Mouse (Mus musculus): ENCODE data around the gene Dnm3. TPM values are rescaled to one million over a fixed set of nuclear protein-coding genes. Genes with fewer than 3 reads are reported as not detected.
"Not testable (repeated sequence)": the region's sequence is repeated elsewhere in the genome, so short reads cannot be mapped to it uniquely, and the experiment has no call there.

The Dnm3 gene
- polyA plus RNA-seq, 1 experiment from 2014 or later: 47.8 TPM

- WGBS: 27% methylated on average over 1 of the region's 1 CpGs
- Histone ChIP-seq H3K9me3 (no peaks in the 10 kb centered on the region), H3K4me2 (no peak overlapping the region), H3K27me3 (no peaks in the 10 kb centered on the region), H3K4me1 (replicated peaks) (peaks cover 30% of the 10 kb centered on the region), H3K9ac (no peak overlapping the region), H3K4me3 (no peak overlapping the region), H3K36me3 (no peaks in the 10 kb centered on the region), H3K27ac (peak overlapping the region; percentile 64)
- no peak for ATAC-seq (ENCODE audit: low FRiP score)
These were observed 64.0 kb downstream of the Dnm3 start for GRCm38 (mm10) chr1:162413791-162414190.

GRCm38 (mm10) chr1:162412787-162413429, 64.9 kb downstream of the Dnm3 start:
- ATAC-seq (ENCODE audit: low FRiP score): peak; percentile 67
- H3K9ac ChIP-seq: peak overlapping the region; percentile 43; the same call in 1 of the 2 replicates
- no peak overlapping the region for H3K4me3 ChIP-seq
- peak overlapping the region; percentile 75 for H3K27ac ChIP-seq
- peak overlapping the region; percentile 15; the same call in 1 of the 2 replicates for H3K4me2 ChIP-seq
- WGBS: 30% methylated on average over 7 of the region's 7 CpGs
- no peaks in the 10 kb centered on the region for H3K9me3 ChIP-seq
- no peaks in the 10 kb centered on the region for H3K27me3 ChIP-seq
- H3K36me3 ChIP-seq: no peaks in the 10 kb centered on the region
- H3K4me1 ChIP-seq (replicated peaks): peaks cover 30% of the 10 kb centered on the region

DNA sequence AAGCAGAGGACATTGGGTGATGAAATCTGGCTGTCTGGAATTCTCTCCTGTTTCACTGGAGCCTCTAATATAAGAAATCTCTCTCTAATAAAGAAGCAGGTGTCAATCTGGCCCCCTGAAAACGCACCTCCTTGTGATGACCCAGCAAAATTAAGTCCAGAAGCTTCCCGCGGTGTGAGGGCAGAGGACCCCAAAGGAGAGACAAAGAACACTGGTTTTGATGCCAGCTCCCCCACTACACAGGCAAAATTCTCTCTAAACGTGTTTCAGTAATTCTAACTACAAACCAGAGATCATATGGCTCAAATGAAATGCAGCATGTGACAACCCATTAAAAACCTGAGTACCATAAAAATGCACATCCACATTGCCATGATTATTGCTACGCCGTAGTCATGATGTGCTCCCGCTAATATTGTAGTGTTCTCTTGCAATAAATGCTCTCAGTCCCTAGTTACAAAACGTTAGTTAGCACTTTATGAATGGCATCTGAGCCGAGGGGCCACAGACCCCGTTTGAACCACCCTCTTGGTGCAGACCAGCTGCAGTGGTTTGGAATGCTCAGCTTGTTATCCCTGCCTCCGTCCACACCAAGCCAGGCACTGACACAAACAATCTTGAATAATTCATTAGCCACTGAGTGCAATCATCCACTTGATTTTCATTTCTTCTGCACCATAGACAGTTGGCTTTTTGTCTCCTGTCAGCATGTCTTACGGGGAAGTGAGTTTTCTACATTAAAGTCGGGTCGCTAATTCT, 67.4 kb downstream of the Dnm3 start:
- Histone ChIP-seq H3K4me1 (replicated peaks) (peaks cover 25% of the 10 kb centered on the region), H3K27ac (peak overlapping the region; percentile 62), H3K4me2 (no peak overlapping the region), H3K27me3 (no peaks in the 10 kb centered on the region), H3K9ac (no peak overlapping the region), H3K36me3 (no peaks in the 10 kb centered on the region), H3K9me3 (no peaks in the 10 kb centered on the region), H3K4me3 (no peak overlapping the region)
- WGBS: 43% methylated on average over 14 of the region's 14 CpGs
- ATAC-seq (ENCODE audit: low FRiP score): peak; percentile 26; the same call in 1 of the 2 replicates

- peak; percentile 87 for ATAC-seq (ENCODE audit: low FRiP score)
- Histone ChIP-seq H3K9ac (no peak overlapping the region), H3K9me3 (no peaks in the 10 kb centered on the region), H3K36me3 (no peaks in the 10 kb centered on the region), H3K27ac (peak overlapping the region; percentile 74; the same call in 1 of the 2 replicates), H3K4me1 (replicated peaks) (peaks cover 3% of the 10 kb centered on the region; the same call in 1 of the 2 replicates), H3K4me3 (no peak overlapping the region), H3K4me2 (no peak overlapping the region), H3K27me3 (no peaks in the 10 kb centered on the region)
- WGBS: 55% methylated on average over 4 of the region's 4 CpGs
These were observed 83.3 kb downstream of the Dnm3 start for GRCm38 (mm10) chr1:162394549-162394948.

DNA sequence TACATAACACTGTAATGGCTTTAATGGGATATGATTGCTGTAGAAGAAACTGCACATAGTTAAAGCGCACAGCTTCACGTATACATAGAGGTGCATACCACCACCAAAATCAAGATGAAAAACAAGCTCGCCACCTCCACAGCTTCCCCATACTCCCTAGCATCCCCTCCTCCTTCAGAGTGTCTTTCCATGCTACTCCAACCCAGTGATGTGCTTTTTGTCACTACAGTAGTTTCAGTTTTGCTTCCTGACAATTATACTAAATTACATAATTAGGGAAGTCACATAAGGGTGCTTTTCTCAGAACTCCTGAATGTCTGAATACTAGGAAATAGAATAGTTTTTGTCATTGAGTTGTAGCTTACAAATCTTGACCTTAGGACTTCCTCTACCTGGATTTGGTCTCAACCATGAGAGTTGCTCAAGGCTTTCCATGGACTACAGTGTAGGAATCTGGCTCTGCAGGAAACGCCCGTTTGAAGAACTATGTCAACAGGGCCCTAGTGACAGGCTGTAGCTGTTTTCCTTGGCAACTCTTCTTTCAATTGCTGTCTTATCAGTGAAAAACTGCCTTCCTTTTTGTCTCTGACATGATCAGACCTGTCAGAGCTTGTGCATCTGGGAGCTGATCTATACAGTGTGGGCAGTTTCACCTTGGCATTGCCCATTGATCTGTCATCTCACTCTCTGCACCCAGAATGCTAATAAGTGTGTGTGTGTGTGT, 89.2 kb downstream of the Dnm3 start:
- no peak overlapping the region for H3K4me2 ChIP-seq
- no peaks in the 10 kb centered on the region for H3K4me1 ChIP-seq (replicated peaks)
- H3K9me3 ChIP-seq: no peaks in the 10 kb centered on the region
- ATAC-seq (ENCODE audit: low FRiP score): no peak
- no peaks in the 10 kb centered on the region for H3K27me3 ChIP-seq
- no peaks in the 10 kb centered on the region for H3K36me3 ChIP-seq
- H3K4me3 ChIP-seq: no peak overlapping the region
- H3K27ac ChIP-seq: no peak overlapping the region
- 85% methylated on average over 5 of the region's 5 CpGs for WGBS
- no peak overlapping the region for H3K9ac ChIP-seq

GRCm38 (mm10) chr1:162373068-162373467, 104.8 kb downstream of the Dnm3 start:
- H3K9me3 ChIP-seq; H3K4me3 ChIP-seq; H3K27me3 ChIP-seq; ATAC-seq (ENCODE audit: low FRiP score); H3K9ac ChIP-seq; H3K4me1 ChIP-seq (replicated peaks); H3K4me2 ChIP-seq; H3K27ac ChIP-seq; H3K36me3 ChIP-seq: not testable (repeated sequence)
- WGBS: 100% methylated on average over 1 of the region's 1 CpGs

DNA sequence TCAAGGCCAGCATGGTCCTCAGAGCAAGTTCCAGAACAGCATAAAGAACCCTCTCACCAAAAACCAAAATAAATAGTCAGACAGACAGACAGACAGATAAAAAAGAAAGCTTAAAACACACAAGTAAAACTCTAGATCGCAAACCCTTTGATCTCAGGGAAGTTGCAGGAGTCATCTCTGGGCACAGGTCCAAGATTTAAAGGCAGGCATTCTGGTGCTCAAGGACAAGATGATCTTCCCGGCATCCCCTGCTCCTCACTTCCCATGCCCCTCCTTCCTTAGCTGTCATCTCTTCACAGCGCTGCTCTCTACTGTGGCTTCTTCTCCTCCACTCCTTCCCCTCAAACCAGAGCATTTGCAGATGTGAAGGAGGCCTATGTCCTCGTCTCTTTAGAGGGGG, 108.1 kb downstream of the Dnm3 start:
- H3K4me3 ChIP-seq: no peak overlapping the region
- no peaks in the 10 kb centered on the region for H3K36me3 ChIP-seq
- no peaks in the 10 kb centered on the region for H3K27me3 ChIP-seq
- H3K4me2 ChIP-seq: no peak overlapping the region
- no peaks in the 10 kb centered on the region for H3K9me3 ChIP-seq
- WGBS: 68% methylated on average over 4 of the region's 4 CpGs
- H3K4me1 ChIP-seq (replicated peaks): no peaks in the 10 kb centered on the region
- ATAC-seq (ENCODE audit: low FRiP score): no peak
- H3K9ac ChIP-seq: no peak overlapping the region
- no peak overlapping the region for H3K27ac ChIP-seq

DNA sequence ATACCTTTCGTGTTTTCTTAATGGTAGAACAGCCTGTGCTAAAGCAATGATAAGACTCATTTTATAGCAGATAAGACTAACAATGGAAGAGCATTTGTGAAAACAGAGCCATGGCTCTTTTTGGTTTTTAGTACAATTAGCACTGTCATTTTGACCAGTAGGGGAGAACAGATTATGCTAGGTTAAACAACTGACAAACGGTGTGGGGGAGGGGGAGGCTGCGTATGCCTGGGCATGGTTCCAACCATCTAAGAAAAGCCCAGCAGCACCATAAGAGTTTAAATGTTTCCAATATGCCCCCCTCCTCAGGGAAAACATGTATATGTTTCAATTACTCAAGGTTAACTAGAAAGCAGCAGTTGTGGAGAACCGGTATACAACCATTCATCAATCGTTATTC, 115.9 kb downstream of the Dnm3 start:
- no peaks in the 10 kb centered on the region for H3K9me3 ChIP-seq
- 39% methylated on average over 5 of the region's 5 CpGs for WGBS

DNA sequence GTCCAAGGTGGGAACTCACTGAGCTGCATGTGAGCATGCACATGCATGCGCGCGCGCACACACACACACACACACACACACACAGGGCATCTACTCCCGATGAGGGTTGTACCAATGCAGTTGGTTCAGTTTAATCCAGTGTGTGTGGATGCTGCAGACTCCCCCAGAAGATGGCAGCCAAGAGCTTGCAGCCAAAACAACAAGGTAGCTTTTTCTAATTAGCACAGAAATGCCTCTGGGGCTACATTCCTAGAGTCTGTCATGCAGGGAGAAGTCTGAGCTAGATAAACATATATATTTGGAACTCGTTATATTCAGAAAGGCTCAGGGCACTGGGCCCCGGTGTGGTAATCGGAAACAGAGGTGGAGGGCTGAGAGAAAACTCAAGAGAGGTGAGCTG, 118.6 kb downstream of the Dnm3 start:
- H3K4me2 ChIP-seq: no peak overlapping the region
- no peak overlapping the region for H3K9ac ChIP-seq
- WGBS: 64% methylated on average over 8 of the region's 8 CpGs
- no peaks in the 10 kb centered on the region for H3K36me3 ChIP-seq
- H3K4me1 ChIP-seq (replicated peaks): peaks cover 34% of the 10 kb centered on the region
- H3K4me3 ChIP-seq: no peak overlapping the region
- H3K27ac ChIP-seq: 0 out of 2 replicates have a peak overlapping the region, but pooled peaks have one; percentile 23
- H3K9me3 ChIP-seq: no peaks in the 10 kb centered on the region
- H3K27me3 ChIP-seq: no peaks in the 10 kb centered on the region
- ATAC-seq (ENCODE audit: low FRiP score): peak; percentile 72

More for the DNA sequence above, 115.9 kb downstream of the Dnm3 start:
- Histone ChIP-seq H3K27ac (peak overlapping the region; percentile 53; the same call in 1 of the 2 replicates), H3K4me2 (0 out of 2 replicates have a peak overlapping the region, but pooled peaks have one; percentile 6), H3K4me1 (replicated peaks) (peaks cover 34% of the 10 kb centered on the region), H3K36me3 (no peaks in the 10 kb centered on the region), H3K27me3 (no peaks in the 10 kb centered on the region), H3K9ac (no peak overlapping the region), H3K4me3 (no peak overlapping the region)
- ATAC-seq (ENCODE audit: low FRiP score): peak; percentile 41; the same call in 1 of the 2 replicates

- Histone ChIP-seq H3K27me3 (no peaks in the 10 kb centered on the region), H3K9ac (no peak overlapping the region)
- ATAC-seq (ENCODE audit: low FRiP score): no peak
These were observed 119.8 kb downstream of the Dnm3 start for GRCm38 (mm10) chr1:162358036-162358435.

GRCm38 (mm10) chr1:162356481-162356880, 121.4 kb downstream of the Dnm3 start:
- Histone ChIP-seq H3K4me2 (no peak overlapping the region), H3K27me3 (no peaks in the 10 kb centered on the region), H3K4me1 (replicated peaks) (peaks cover 19% of the 10 kb centered on the region), H3K4me3 (no peak overlapping the region), H3K27ac (no peak overlapping the region), H3K9ac (no peak overlapping the region), H3K9me3 (no peaks in the 10 kb centered on the region), H3K36me3 (0 out of 2 replicates have a peak, but pooled peaks cover 3% of the 10 kb centered on the region)
- ATAC-seq (ENCODE audit: low FRiP score): no peak
- 85% methylated on average over 5 of the region's 5 CpGs for WGBS

More at GRCm38 (mm10) chr1:162358036-162358435, 119.8 kb downstream of the Dnm3 start:
- Histone ChIP-seq H3K36me3 (no peaks in the 10 kb centered on the region), H3K27ac (no peak overlapping the region), H3K4me1 (replicated peaks) (peaks cover 34% of the 10 kb centered on the region), H3K4me2 (no peak overlapping the region), H3K4me3 (no peak overlapping the region), H3K9me3 (no peaks in the 10 kb centered on the region)
- 38% methylated on average over 8 of the region's 8 CpGs for WGBS

DNA sequence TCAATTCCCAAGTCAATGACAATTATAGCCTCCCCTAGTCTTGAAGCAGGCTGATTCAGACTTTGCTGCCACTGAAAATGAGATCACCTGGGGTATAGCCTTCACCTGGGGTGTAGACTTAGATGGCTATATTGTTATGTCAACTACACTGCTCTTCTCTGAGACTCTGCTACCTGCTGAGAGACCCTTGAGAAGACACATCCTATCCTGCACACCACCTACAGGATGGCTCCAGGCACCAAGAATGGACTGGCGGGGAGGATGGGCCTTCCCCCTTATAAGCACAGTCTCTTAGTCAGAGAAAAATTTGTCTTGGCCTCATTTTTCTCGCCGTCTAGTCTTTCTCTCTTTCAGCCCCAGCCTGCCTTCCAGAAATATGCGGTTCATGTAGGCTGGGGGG, 123.1 kb downstream of the Dnm3 start:
- ATAC-seq (ENCODE audit: low FRiP score): no peak
- WGBS: 72% methylated on average over 4 of the region's 4 CpGs
- peaks cover 12% of the 10 kb centered on the region for H3K4me1 ChIP-seq (replicated peaks)

More for the DNA sequence above, 123.1 kb downstream of the Dnm3 start:
- H3K4me3 ChIP-seq: no peak overlapping the region
- no peak overlapping the region for H3K27ac ChIP-seq
- H3K36me3 ChIP-seq: 0 out of 2 replicates have a peak, but pooled peaks cover 3% of the 10 kb centered on the region
- H3K9ac ChIP-seq: no peak overlapping the region
- H3K27me3 ChIP-seq: no peaks in the 10 kb centered on the region
- H3K9me3 ChIP-seq: no peaks in the 10 kb centered on the region
- no peak overlapping the region for H3K4me2 ChIP-seq
